Mouse (Mus musculus): ENCODE results near the gene Olfm2. TPM values are rescaled to one million over a fixed set of nuclear protein-coding genes. Genes with fewer than 3 reads are reported as not detected.

Gene Olfm2
- 13.4 and 13.8 TPM in 2 replicates for polyA plus RNA-seq (2015; fragmentation: Nextera tagmentation; extraction: Ambion mirVana)

GRCm38 (mm10) chr9:20746017-20746660 lies at the start of gene Olfm2:
Gene Olfm2, minus strand, starts transcription at chr9:20746349.
- under 1% methylated on average over 41 of the region's 50 CpGs for WGBS

GRCm38 (mm10) chr9:20794108-20794806 lies 48.1 kb upstream of the Olfm2 start:
- peak overlapping the region; percentile 71 for H3K27ac ChIP-seq (replicated peaks)
- H3K36me3 ChIP-seq, result no peaks in the 10 kb centered on the region
- H3K9ac ChIP-seq, result no peak overlapping the region
- H3K4me1 ChIP-seq, result peaks cover 26% of the 10 kb centered on the region
- H3K9me3 ChIP-seq (replicated peaks), result no peaks in the 10 kb centered on the region
- WGBS, result 25% methylated on average over 7 of the region's 7 CpGs
- no peak overlapping the region for H3K4me3 ChIP-seq (replicated peaks)
- peak; percentile 69; the same call in 1 of the 2 replicates for ATAC-seq (ENCODE audit: insufficient number of reproducible peaks, low FRiP score, low TSS enrichment, low read depth)
- H3K4me2 ChIP-seq (replicated peaks), result no peak overlapping the region
- H3K27me3 ChIP-seq, result no peaks in the 10 kb centered on the region

More at GRCm38 (mm10) chr9:20746017-20746660, at the start of gene Olfm2:
- H3K4me1 ChIP-seq, result peaks cover 15% of the 10 kb centered on the region
- H3K36me3 ChIP-seq, result no peaks in the 10 kb centered on the region
- peaks cover 44% of the 10 kb centered on the region for H3K27me3 ChIP-seq
- no peak within 1 kb of the TSS for H3K27ac ChIP-seq (replicated peaks)
- ATAC-seq (ENCODE audit: insufficient number of reproducible peaks, low FRiP score, low TSS enrichment, low read depth), result peak; percentile 49; the same call in 1 of the 2 replicates
- H3K9ac ChIP-seq, result peak within 1 kb of the TSS; percentile 6; the same call in 1 of the 2 replicates
- H3K4me2 ChIP-seq (replicated peaks), result peak within 1 kb of the TSS; percentile 85
- no peaks in the 10 kb centered on the region for H3K9me3 ChIP-seq (replicated peaks)
- peak within 1 kb of the TSS; percentile 50 for H3K4me3 ChIP-seq (replicated peaks)

GRCm38 (mm10) chr9:20790345-20790744 lies 44.2 kb upstream of the Olfm2 start:
- ATAC-seq (ENCODE audit: insufficient number of reproducible peaks, low FRiP score, low TSS enrichment, low read depth), result peak; percentile 64; the same call in 1 of the 2 replicates
- H3K27ac ChIP-seq (replicated peaks), result peak overlapping the region; percentile 75

GRCm38 (mm10) chr9:20789651-20790050 lies 43.5 kb upstream of the Olfm2 start:
- Histone ChIP-seq H3K9ac (no peak overlapping the region), H3K36me3 (no peaks in the 10 kb centered on the region), H3K27ac (replicated peaks) (peak overlapping the region; percentile 75), H3K9me3 (replicated peaks) (no peaks in the 10 kb centered on the region), H3K4me2 (replicated peaks) (no peak overlapping the region), H3K4me1 (peaks cover 26% of the 10 kb centered on the region), H3K4me3 (replicated peaks) (no peak overlapping the region), H3K27me3 (no peaks in the 10 kb centered on the region)
- no peak for ATAC-seq (ENCODE audit: insufficient number of reproducible peaks, low FRiP score, low TSS enrichment, low read depth)
- WGBS, result 67% methylated on average over 3 of the region's 4 CpGs

More at GRCm38 (mm10) chr9:20790345-20790744, 44.2 kb upstream of the Olfm2 start:
- H3K9me3 ChIP-seq (replicated peaks), result no peaks in the 10 kb centered on the region
- WGBS, result 22% methylated on average over 3 of the region's 3 CpGs
- no peaks in the 10 kb centered on the region for H3K36me3 ChIP-seq
- H3K4me2 ChIP-seq (replicated peaks), result no peak overlapping the region
- H3K9ac ChIP-seq, result no peak overlapping the region
- H3K4me1 ChIP-seq, result peaks cover 26% of the 10 kb centered on the region
- H3K27me3 ChIP-seq, result no peaks in the 10 kb centered on the region
- H3K4me3 ChIP-seq (replicated peaks), result no peak overlapping the region

DNA sequence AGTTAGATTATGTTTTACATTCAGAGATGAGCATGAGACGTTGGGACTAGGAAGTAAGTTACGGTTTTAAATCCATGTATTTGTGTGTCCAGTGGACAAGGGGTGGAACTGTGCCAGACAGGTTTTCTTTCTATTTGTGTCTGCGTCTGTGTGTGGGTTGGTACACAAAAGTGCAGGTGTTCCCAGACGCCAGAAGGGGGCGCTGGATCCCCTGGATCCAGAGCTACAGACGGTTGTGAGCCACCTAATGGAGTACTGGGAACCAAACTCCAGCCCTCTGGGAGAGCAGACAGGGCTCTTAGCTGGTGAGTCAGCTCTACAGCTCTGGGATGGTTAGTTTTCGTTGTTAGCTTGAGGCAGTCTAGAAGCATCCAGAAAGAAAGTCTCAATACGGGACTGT lies 41.8 kb upstream of the Olfm2 start:
- WGBS, result 73% methylated on average over 8 of the region's 8 CpGs
- peaks cover 15% of the 10 kb centered on the region; the same call in 1 of the 2 replicates for H3K4me1 ChIP-seq
- no peak overlapping the region for H3K4me2 ChIP-seq (replicated peaks)
- H3K36me3 ChIP-seq, result no peaks in the 10 kb centered on the region
- no peak for ATAC-seq (ENCODE audit: insufficient number of reproducible peaks, low FRiP score, low TSS enrichment, low read depth)
- H3K27ac ChIP-seq (replicated peaks), result no peak overlapping the region
- H3K4me3 ChIP-seq (replicated peaks), result no peak overlapping the region
- no peaks in the 10 kb centered on the region for H3K27me3 ChIP-seq
- H3K9me3 ChIP-seq (replicated peaks), result no peaks in the 10 kb centered on the region
- no peak overlapping the region for H3K9ac ChIP-seq

DNA sequence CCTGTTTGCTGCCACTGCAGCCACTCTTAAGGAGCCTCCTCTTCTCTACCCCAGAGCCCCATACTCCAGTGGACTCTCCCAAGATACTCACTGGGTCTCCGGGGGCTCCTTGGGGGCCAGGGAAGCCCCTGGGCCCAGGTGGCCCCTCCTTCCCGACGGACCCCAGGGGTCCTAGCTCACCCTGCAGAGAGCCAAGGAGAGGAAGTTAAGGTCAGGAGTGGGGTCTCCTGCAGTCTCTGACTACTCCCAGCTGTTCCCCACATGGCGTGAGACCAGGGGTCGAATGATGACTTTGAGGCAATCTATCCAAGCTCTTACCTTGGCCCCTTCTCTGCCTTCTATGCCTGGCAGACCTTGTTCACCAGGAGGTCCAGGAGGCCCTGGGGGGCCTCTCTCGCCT lies 38.9 kb upstream of the Olfm2 start:
- ATAC-seq (ENCODE audit: insufficient number of reproducible peaks, low FRiP score, low TSS enrichment, low read depth), result no peak
- H3K36me3 ChIP-seq, result no peaks in the 10 kb centered on the region
- H3K27ac ChIP-seq (replicated peaks), result no peak overlapping the region
- WGBS, result 60% methylated on average over 6 of the region's 6 CpGs
- H3K9ac ChIP-seq, result no peak overlapping the region
- H3K4me2 ChIP-seq (replicated peaks), result no peak overlapping the region
- peaks cover 5% of the 10 kb centered on the region; the same call in 1 of the 2 replicates for H3K4me1 ChIP-seq
- no peaks in the 10 kb centered on the region for H3K27me3 ChIP-seq
- H3K4me3 ChIP-seq (replicated peaks), result no peak overlapping the region
- no peaks in the 10 kb centered on the region for H3K9me3 ChIP-seq (replicated peaks)

DNA sequence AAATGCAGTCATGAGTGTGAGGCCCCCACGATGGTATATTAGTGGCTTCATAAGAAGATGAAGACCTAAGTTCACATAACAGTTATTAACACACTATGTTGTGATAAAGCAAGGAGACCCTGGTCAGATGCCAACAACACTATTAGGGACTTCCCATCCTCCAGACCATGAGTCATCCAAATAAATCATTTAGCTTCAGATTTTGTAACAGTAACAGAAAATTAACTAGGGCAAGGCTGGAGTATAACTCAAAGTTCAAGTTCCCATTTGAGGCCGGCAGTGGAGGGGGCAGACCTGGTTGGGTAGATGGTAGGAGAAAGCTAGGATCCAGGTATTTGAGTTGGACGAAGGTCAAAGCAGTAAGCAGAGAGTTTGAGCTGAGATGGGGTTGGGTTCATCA lies 35.1 kb upstream of the Olfm2 start:
- no peaks in the 10 kb centered on the region for H3K4me1 ChIP-seq
- ATAC-seq (ENCODE audit: insufficient number of reproducible peaks, low FRiP score, low TSS enrichment, low read depth), result no peak
- no peak overlapping the region for H3K4me3 ChIP-seq (replicated peaks)
- H3K9me3 ChIP-seq (replicated peaks), result no peaks in the 10 kb centered on the region
- no peaks in the 10 kb centered on the region for H3K36me3 ChIP-seq
- no peaks in the 10 kb centered on the region for H3K27me3 ChIP-seq
- WGBS, result 80% methylated on average over 3 of the region's 3 CpGs
- no peak overlapping the region for H3K4me2 ChIP-seq (replicated peaks)
- H3K27ac ChIP-seq (replicated peaks), result no peak overlapping the region
- no peak overlapping the region for H3K9ac ChIP-seq

DNA sequence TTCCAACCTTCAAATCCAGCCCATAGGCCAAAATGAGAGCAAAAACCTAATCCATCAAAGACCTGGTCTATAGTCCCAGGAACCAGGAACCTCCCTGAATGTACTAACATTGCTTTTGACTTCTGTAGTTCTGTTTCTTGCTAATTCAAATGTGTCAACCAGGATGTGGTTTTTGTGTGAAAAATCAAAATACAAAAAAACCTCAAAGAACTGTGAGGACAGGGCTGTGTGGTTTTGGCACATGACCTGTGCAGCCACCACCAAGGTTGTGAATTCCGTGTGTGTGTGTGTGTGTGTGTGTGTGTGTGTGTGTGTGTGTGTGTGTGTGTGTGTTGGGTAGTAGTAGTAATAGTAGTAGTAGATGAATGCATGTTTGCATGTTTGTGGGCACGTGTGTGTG lies 19.1 kb upstream of the Olfm2 start:
- Histone ChIP-seq H3K27ac (replicated peaks) (no peak overlapping the region), H3K4me3 (replicated peaks) (no peak overlapping the region), H3K9me3 (replicated peaks) (no peaks in the 10 kb centered on the region), H3K4me1 (no peaks in the 10 kb centered on the region), H3K27me3 (no peaks in the 10 kb centered on the region), H3K9ac (no peak overlapping the region), H3K4me2 (replicated peaks) (no peak overlapping the region), H3K36me3 (no peaks in the 10 kb centered on the region)
- WGBS, result 69% methylated on average over 2 of the region's 2 CpGs
- no peak for ATAC-seq (ENCODE audit: insufficient number of reproducible peaks, low FRiP score, low TSS enrichment, low read depth)

DNA sequence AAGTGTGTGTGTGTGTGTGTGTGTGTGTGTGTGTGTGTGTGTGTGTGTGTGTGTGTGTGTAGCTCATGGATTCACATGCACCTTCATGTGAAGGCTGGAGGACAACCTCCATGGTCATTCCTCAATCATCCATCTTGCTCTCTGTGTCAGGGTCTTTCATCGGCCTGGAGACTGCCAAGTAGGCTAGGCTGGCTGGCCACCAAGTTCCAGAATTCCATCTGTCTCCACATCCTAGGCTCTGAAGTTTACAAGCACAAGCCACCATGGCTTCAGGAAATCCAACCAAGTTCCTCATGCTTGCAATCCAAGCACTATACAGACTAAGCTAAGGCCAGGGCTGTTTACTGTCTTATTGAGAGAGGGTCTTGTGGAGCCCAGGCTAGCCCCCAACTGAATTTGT lies 16.9 kb upstream of the Olfm2 start:
- Histone ChIP-seq H3K4me3 (replicated peaks) (no peak overlapping the region), H3K9ac (no peak overlapping the region), H3K36me3 (no peaks in the 10 kb centered on the region), H3K9me3 (replicated peaks) (no peaks in the 10 kb centered on the region), H3K4me1 (no peaks in the 10 kb centered on the region), H3K27ac (replicated peaks) (no peak overlapping the region), H3K27me3 (no peaks in the 10 kb centered on the region), H3K4me2 (replicated peaks) (no peak overlapping the region)
- no peak for ATAC-seq (ENCODE audit: insufficient number of reproducible peaks, low FRiP score, low TSS enrichment, low read depth)
- WGBS, result 83% methylated on average over 1 of the region's 1 CpGs

- H3K36me3 ChIP-seq, result no peaks in the 10 kb centered on the region
- H3K9ac ChIP-seq, result no peak overlapping the region
- H3K9me3 ChIP-seq (replicated peaks), result no peaks in the 10 kb centered on the region
- no peaks in the 10 kb centered on the region for H3K27me3 ChIP-seq
- WGBS, result 54% methylated on average over 7 of the region's 7 CpGs
- H3K4me2 ChIP-seq (replicated peaks), result no peak overlapping the region
- no peak for ATAC-seq (ENCODE audit: insufficient number of reproducible peaks, low FRiP score, low TSS enrichment, low read depth)
- H3K4me1 ChIP-seq, result no peaks in the 10 kb centered on the region
- H3K4me3 ChIP-seq (replicated peaks), result no peak overlapping the region
- no peak overlapping the region for H3K27ac ChIP-seq (replicated peaks)
Observed at GRCm38 (mm10) chr9:20762197-20762961, 16.2 kb upstream of the Olfm2 start.

- 60% methylated on average over 3 of the region's 3 CpGs for WGBS
- no peaks in the 10 kb centered on the region for H3K4me1 ChIP-seq
- H3K27ac ChIP-seq (replicated peaks), result no peak overlapping the region
- H3K4me3 ChIP-seq (replicated peaks), result no peak overlapping the region
- no peak for ATAC-seq (ENCODE audit: insufficient number of reproducible peaks, low FRiP score, low TSS enrichment, low read depth)
- no peaks in the 10 kb centered on the region for H3K27me3 ChIP-seq
- H3K9me3 ChIP-seq (replicated peaks), result no peaks in the 10 kb centered on the region
- H3K4me2 ChIP-seq (replicated peaks), result no peak overlapping the region
- no peaks in the 10 kb centered on the region for H3K36me3 ChIP-seq
- no peak overlapping the region for H3K9ac ChIP-seq
Observed at GRCm38 (mm10) chr9:20761388-20761787, 15.2 kb upstream of the Olfm2 start.
